Mouse (Mus musculus) E14TG2a.4 (cell line): ENCODE data around the gene Prdm13.

Experiments
- CTCF ChIP-seq: conservative IDR thresholded peaks from 2 replicates; pipeline ENCODE4 v1.5.1; 2014; ENCODE audit warnings: low read length
- POU5F1 ChIP-seq: IDR thresholded peaks from 2 replicates; pipeline ENCODE4 v1.6.1; 2014; ENCODE audit warnings: low read length, borderline replicate concordance

- TF ChIP-seq CTCF (no peak), POU5F1 (no peak)
Measured at GRCm38 (mm10) chr4:21689492-21689941, 3.8 kb upstream of the Prdm13 start.
